Mouse (Mus musculus) neutrophil, adult 65 days (primary cell): ENCODE data around the gene Fam172a. TPM values are rescaled to one million over a fixed set of nuclear protein-coding genes. Genes with fewer than 3 reads are reported as not detected.

Source experiments
- total RNA-seq: library from RNA; stranded (reverse); gene quantifications from 2 replicates; pipeline ENCODE4 v1.2.4, GENCODE M21; 2023

The Fam172a gene
- total RNA-seq, result 22.0 and 30.7 TPM in 2 replicates

GRCm38 (mm10) chr13:77701733-77702132 lies at the start of gene Fam172a:
Gene Fam172a (plus strand): TSS chr13:77702033.

GRCm38 (mm10) chr13:78024683-78025294 lies 323.0 kb downstream of the Fam172a start, which contains the start of gene Pou5f2:
Gene Pou5f2 (plus strand): TSS chr13:78024902.

GRCm38 (mm10) chr13:78199642-78200160 lies 497.9 kb downstream of the Fam172a start, which contains the start of gene Nr2f1:
Gene Nr2f1 (minus strand): TSS chr13:78199757.

